Mouse (Mus musculus): ENCODE data around the gene Tspan3.

Tspan3 gene

GRCm38 (mm10) chr9:56165377-56165776 is at the start of gene Tspan3:
Tspan3 (minus strand) TSS chr9:56165477.
- DNase-seq (ENCODE audit: low read depth, low spot score): no peak

GRCm38 (mm10) chr9:56213451-56214291 is 48.4 kb upstream of the Tspan3 start:
- DNase-seq (ENCODE audit: low read depth, low spot score): peak; percentile 51

- DNase-seq (ENCODE audit: low read depth, low spot score): peak; percentile 22
These were observed 43.5 kb upstream of the Tspan3 start for GRCm38 (mm10) chr9:56208817-56209216.

- no peak for DNase-seq (ENCODE audit: low read depth, low spot score)
These were observed 42.2 kb upstream of the Tspan3 start for GRCm38 (mm10) chr9:56207516-56207915.

GRCm38 (mm10) chr9:56207083-56207482 is 41.8 kb upstream of the Tspan3 start:
- peak; percentile 11 for DNase-seq (ENCODE audit: low read depth, low spot score)

GRCm38 (mm10) chr9:56205336-56205735 is 40.1 kb upstream of the Tspan3 start:
- DNase-seq (ENCODE audit: low read depth, low spot score): no peak

GRCm38 (mm10) chr9:56204316-56204715 is 39.0 kb upstream of the Tspan3 start:
- DNase-seq (ENCODE audit: low read depth, low spot score): no peak

- peak; percentile 71 for DNase-seq (ENCODE audit: low read depth, low spot score)
These were observed 35.5 kb upstream of the Tspan3 start for GRCm38 (mm10) chr9:56200645-56201314.

GRCm38 (mm10) chr9:56200200-56200599 is 34.9 kb upstream of the Tspan3 start:
- no peak for DNase-seq (ENCODE audit: low read depth, low spot score)

GRCm38 (mm10) chr9:56196921-56197320 is 31.6 kb upstream of the Tspan3 start:
- DNase-seq (ENCODE audit: low read depth, low spot score): no peak

GRCm38 (mm10) chr9:56195193-56195592 is 29.9 kb upstream of the Tspan3 start:
- no peak for DNase-seq (ENCODE audit: low read depth, low spot score)

GRCm38 (mm10) chr9:56191498-56192455 is 26.5 kb upstream of the Tspan3 start:
- DNase-seq (ENCODE audit: low read depth, low spot score): no peak

- no peak for DNase-seq (ENCODE audit: low read depth, low spot score)
These were observed 15.0 kb upstream of the Tspan3 start for GRCm38 (mm10) chr9:56180118-56180781.

GRCm38 (mm10) chr9:56179416-56180117 is 14.3 kb upstream of the Tspan3 start:
- DNase-seq (ENCODE audit: low read depth, low spot score): peak; percentile 7

- DNase-seq (ENCODE audit: low read depth, low spot score): no peak
These were observed 12.1 kb upstream of the Tspan3 start for GRCm38 (mm10) chr9:56177354-56177753.

GRCm38 (mm10) chr9:56175316-56175715 is 10.0 kb upstream of the Tspan3 start:
- no peak for DNase-seq (ENCODE audit: low read depth, low spot score)

- no peak for DNase-seq (ENCODE audit: low read depth, low spot score)
These were observed 2.4 kb upstream of the Tspan3 start for GRCm38 (mm10) chr9:56167690-56168089.

- DNase-seq (ENCODE audit: low read depth, low spot score): no peak
These were observed 884 bp upstream of the Tspan3 start for GRCm38 (mm10) chr9:56166161-56166560.

- peak; percentile 86 for DNase-seq (ENCODE audit: low read depth, low spot score)
These were observed 4.7 kb downstream of the Tspan3 start for GRCm38 (mm10) chr9:56160341-56161141.

- DNase-seq (ENCODE audit: low read depth, low spot score): no peak
These were observed 5.8 kb downstream of the Tspan3 start for GRCm38 (mm10) chr9:56159456-56159855.

Data from CD4-positive helper T cell, adult 2 months (primary cell).